Mouse (Mus musculus): ENCODE results near the gene Fut11. TPM values are rescaled to one million over a fixed set of nuclear protein-coding genes. Genes with fewer than 3 reads are reported as not detected.

The Fut11 gene
- 27.2 and 29.3 TPM in 2 replicates for polyA plus RNA-seq (2015; fragmentation: Nextera tagmentation; extraction: Ambion mirVana)

- Histone ChIP-seq H3K9ac (peak within 1 kb of the TSS; percentile 86), H3K27me3 (no peaks in the 10 kb centered on the region), H3K36me3 (peaks cover 46% of the 10 kb centered on the region), H3K4me3 (peak within 1 kb of the TSS; percentile 65), H3K9me3 (no peaks in the 10 kb centered on the region), H3K4me1 (replicated peaks) (peaks cover 54% of the 10 kb centered on the region), H3K27ac (peak within 1 kb of the TSS; percentile 96), H3K4me2 (peak within 1 kb of the TSS; percentile 83)
- peak; percentile 94 for ATAC-seq (ENCODE audit: low FRiP score)
- under 1% methylated on average over 109 of the region's 111 CpGs for WGBS
Observed at GRCm38 (mm10) chr14:20694884-20695760, at the start of gene Fut11. Gene Fut11, plus strand, starts transcription at chr14:20694968.

- H3K27me3 ChIP-seq = no peaks in the 10 kb centered on the region
- H3K27ac ChIP-seq = no peak overlapping the region
- 28% methylated on average over 3 of the region's 3 CpGs for WGBS
- no peaks in the 10 kb centered on the region for H3K36me3 ChIP-seq
- peaks cover 8% of the 10 kb centered on the region for H3K4me1 ChIP-seq (replicated peaks)
- no peak overlapping the region for H3K4me2 ChIP-seq
- no peak for ATAC-seq (ENCODE audit: low FRiP score)
- no peaks in the 10 kb centered on the region for H3K9me3 ChIP-seq
- no peak overlapping the region for H3K9ac ChIP-seq
- no peak overlapping the region for H3K4me3 ChIP-seq
Observed at GRCm38 (mm10) chr14:20645547-20645946, 49.2 kb upstream of the Fut11 start.

- no peak for ATAC-seq (ENCODE audit: low FRiP score)
- no peak overlapping the region for H3K9ac ChIP-seq
- no peak overlapping the region for H3K4me3 ChIP-seq
- no peaks in the 10 kb centered on the region for H3K9me3 ChIP-seq
- H3K27ac ChIP-seq = no peak overlapping the region
- H3K4me2 ChIP-seq = no peak overlapping the region
- H3K27me3 ChIP-seq = no peaks in the 10 kb centered on the region
- no peaks in the 10 kb centered on the region for H3K36me3 ChIP-seq
- peaks cover 8% of the 10 kb centered on the region for H3K4me1 ChIP-seq (replicated peaks)
Observed at GRCm38 (mm10) chr14:20646381-20646780, 48.4 kb upstream of the Fut11 start.

DNA sequence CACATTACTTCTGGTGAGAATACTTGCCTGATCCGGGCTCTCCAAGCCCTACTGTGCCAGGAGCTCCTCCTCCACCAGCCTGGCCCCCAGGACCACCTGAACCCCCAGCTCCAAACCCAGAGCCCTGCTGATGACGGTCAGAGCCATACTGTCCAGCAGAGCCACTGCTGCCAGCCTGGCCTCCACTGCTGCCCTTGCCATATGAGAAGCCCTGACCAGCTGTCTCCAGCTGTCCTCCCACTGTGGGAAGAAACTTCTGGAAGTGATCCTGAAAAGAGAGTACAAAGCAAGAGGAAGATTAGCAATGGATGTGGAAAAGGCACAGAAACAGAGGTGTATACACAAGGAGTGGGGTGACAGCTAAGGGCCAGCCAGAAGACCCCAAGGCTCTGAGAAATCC lies 43.8 kb upstream of the Fut11 start:
- no peaks in the 10 kb centered on the region for H3K4me1 ChIP-seq (replicated peaks)
- H3K27ac ChIP-seq = no peak overlapping the region
- no peaks in the 10 kb centered on the region for H3K27me3 ChIP-seq
- no peak for ATAC-seq (ENCODE audit: low FRiP score)
- WGBS = 78% methylated on average over 2 of the region's 2 CpGs
- H3K4me2 ChIP-seq = no peak overlapping the region
- no peak overlapping the region for H3K9ac ChIP-seq
- no peaks in the 10 kb centered on the region for H3K9me3 ChIP-seq
- H3K36me3 ChIP-seq = no peaks in the 10 kb centered on the region
- no peak overlapping the region for H3K4me3 ChIP-seq

GRCm38 (mm10) chr14:20651722-20652256 lies 43.0 kb upstream of the Fut11 start:
- Histone ChIP-seq H3K36me3 (no peaks in the 10 kb centered on the region), H3K27ac (no peak overlapping the region), H3K4me3 (no peak overlapping the region), H3K27me3 (no peaks in the 10 kb centered on the region), H3K9me3 (no peaks in the 10 kb centered on the region), H3K4me2 (no peak overlapping the region), H3K9ac (no peak overlapping the region), H3K4me1 (replicated peaks) (no peaks in the 10 kb centered on the region)
- ATAC-seq (ENCODE audit: low FRiP score) = no peak
- 71% methylated on average over 4 of the region's 4 CpGs for WGBS

DNA sequence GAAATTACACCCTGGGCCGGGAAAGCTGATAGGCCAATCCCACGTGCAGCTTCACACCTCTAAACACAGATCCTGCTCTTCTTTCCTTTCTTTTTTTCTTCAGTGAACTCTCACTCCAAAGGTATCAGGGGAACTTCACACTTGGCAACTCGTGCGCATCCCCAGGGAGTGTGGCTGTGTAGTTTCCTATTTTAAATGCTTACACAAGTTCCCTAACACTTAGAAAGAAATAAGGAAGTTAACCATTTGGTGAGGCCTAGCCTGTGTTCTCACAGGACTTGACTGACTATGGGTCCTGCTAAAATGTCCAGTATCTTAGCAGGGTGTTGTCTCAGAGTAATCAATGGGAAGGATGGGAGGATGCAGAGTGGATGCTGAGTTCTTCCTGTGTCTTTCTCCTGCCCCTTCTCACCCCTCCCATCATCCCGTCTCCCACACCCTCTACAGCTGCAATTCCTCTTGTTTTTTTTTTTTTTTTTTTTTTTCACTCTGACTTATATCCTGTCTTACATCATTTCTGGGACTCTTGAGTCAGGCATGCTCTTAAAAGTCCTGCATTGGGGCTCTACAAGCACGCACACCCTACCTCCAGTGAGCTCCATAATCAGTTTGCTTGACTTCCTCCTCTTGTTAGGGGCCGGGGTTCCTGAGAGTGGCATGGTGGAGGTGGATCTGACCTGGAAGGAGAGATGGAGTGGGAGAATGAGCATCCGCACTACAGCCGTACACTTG lies 39.9 kb upstream of the Fut11 start:
- Histone ChIP-seq H3K4me3 (no peak overlapping the region), H3K27ac (no peak overlapping the region), H3K4me1 (replicated peaks) (no peaks in the 10 kb centered on the region), H3K4me2 (no peak overlapping the region), H3K9ac (no peak overlapping the region), H3K9me3 (no peaks in the 10 kb centered on the region), H3K36me3 (no peaks in the 10 kb centered on the region), H3K27me3 (0 out of 2 replicates have a peak, but pooled peaks cover 2% of the 10 kb centered on the region)
- no peak for ATAC-seq (ENCODE audit: low FRiP score)
- 82% methylated on average over 9 of the region's 9 CpGs for WGBS

- no peaks in the 10 kb centered on the region for H3K9me3 ChIP-seq
- no peak overlapping the region for H3K4me3 ChIP-seq
- H3K4me1 ChIP-seq (replicated peaks) = peaks cover 4% of the 10 kb centered on the region; the same call in 1 of the 2 replicates
- 0 out of 2 replicates have a peak, but pooled peaks cover 2% of the 10 kb centered on the region for H3K27me3 ChIP-seq
- no peak overlapping the region for H3K27ac ChIP-seq
- WGBS = 76% methylated on average over 9 of the region's 9 CpGs
- no peak overlapping the region for H3K9ac ChIP-seq
- H3K36me3 ChIP-seq = no peaks in the 10 kb centered on the region
- no peak for ATAC-seq (ENCODE audit: low FRiP score)
- H3K4me2 ChIP-seq = no peak overlapping the region
Observed at GRCm38 (mm10) chr14:20655731-20656130, 39.0 kb upstream of the Fut11 start.

GRCm38 (mm10) chr14:20656361-20656760 lies 38.4 kb upstream of the Fut11 start, which contains the start of gene Myoz1:
Gene Myoz1, minus strand, starts transcription at chr14:20656540.
- no peak for ATAC-seq (ENCODE audit: low FRiP score)
- H3K9me3 ChIP-seq = no peaks in the 10 kb centered on the region
- H3K9ac ChIP-seq = no peak within 1 kb of the TSS
- H3K36me3 ChIP-seq = no peaks in the 10 kb centered on the region
- 49% methylated on average over 11 of the region's 11 CpGs for WGBS
- no peak within 1 kb of the TSS for H3K4me3 ChIP-seq
- H3K4me2 ChIP-seq = no peak within 1 kb of the TSS
- H3K27me3 ChIP-seq = 0 out of 2 replicates have a peak, but pooled peaks cover 2% of the 10 kb centered on the region
- H3K27ac ChIP-seq = no peak within 1 kb of the TSS
- H3K4me1 ChIP-seq (replicated peaks) = peaks cover 4% of the 10 kb centered on the region

- Histone ChIP-seq H3K4me1 (replicated peaks) (peaks cover 17% of the 10 kb centered on the region), H3K27ac (no peak overlapping the region), H3K36me3 (no peaks in the 10 kb centered on the region), H3K4me2 (no peak overlapping the region), H3K9me3 (no peaks in the 10 kb centered on the region), H3K27me3 (peaks cover 15% of the 10 kb centered on the region), H3K9ac (no peak overlapping the region), H3K4me3 (no peak overlapping the region)
- ATAC-seq (ENCODE audit: low FRiP score) = no peak
Observed at GRCm38 (mm10) chr14:20658326-20658725, 36.4 kb upstream of the Fut11 start.

DNA sequence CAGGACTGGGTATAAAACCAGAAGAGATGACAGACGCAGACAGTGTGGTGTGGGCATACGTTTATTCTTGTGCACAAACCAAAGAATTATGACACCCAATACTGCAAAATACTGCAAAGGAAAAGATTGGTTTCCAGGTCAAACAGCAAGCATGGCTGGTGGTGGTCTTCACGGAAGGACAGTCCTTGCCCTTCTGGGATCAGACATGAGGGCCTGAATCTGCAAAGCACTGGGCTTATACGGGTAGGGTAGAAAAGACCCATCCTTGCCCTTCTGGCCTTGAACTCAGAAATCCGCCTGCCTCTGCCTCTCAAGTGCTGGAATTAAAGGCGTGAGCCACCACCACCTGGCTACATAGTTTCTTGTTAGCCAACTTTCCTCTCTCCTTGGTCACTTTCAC lies 35.9 kb upstream of the Fut11 start:
- Histone ChIP-seq H3K4me2 (no peak overlapping the region), H3K4me3 (no peak overlapping the region), H3K27me3 (peaks cover 20% of the 10 kb centered on the region), H3K4me1 (replicated peaks) (peaks cover 17% of the 10 kb centered on the region), H3K27ac (no peak overlapping the region), H3K9ac (no peak overlapping the region), H3K9me3 (no peaks in the 10 kb centered on the region), H3K36me3 (no peaks in the 10 kb centered on the region)
- no peak for ATAC-seq (ENCODE audit: low FRiP score)
- 86% methylated on average over 6 of the region's 6 CpGs for WGBS

DNA sequence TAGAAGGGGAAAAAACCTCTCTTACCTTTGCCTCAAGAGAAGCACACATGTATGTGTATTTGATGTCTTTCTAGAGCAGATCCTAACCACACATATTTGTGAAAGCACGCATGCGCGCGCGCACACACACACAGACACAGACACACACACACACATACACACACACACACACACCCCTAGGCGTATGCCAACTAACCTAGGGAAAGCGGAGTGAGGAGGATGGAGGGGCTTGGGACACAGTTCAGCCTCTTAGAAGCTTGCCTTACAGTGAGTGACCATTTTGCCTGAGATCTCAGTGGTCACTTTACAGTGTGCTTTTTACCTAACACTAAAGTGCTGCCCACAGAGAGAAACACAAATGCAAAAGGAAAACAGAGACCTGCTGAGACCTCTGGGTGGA lies 35.1 kb upstream of the Fut11 start:
- WGBS = 97% methylated on average over 7 of the region's 7 CpGs
- ATAC-seq (ENCODE audit: low FRiP score) = no peak
- no peaks in the 10 kb centered on the region for H3K9me3 ChIP-seq

More for the DNA sequence above, 35.1 kb upstream of the Fut11 start:
- H3K4me1 ChIP-seq (replicated peaks) = peaks cover 17% of the 10 kb centered on the region
- no peak overlapping the region for H3K4me2 ChIP-seq
- H3K36me3 ChIP-seq = no peaks in the 10 kb centered on the region
- H3K9ac ChIP-seq = no peak overlapping the region
- H3K27ac ChIP-seq = no peak overlapping the region
- H3K27me3 ChIP-seq = peaks cover 25% of the 10 kb centered on the region
- H3K4me3 ChIP-seq = no peak overlapping the region

Data from hindbrain, embryonic 13.5 days (tissue).